Mouse (Mus musculus) layer of hippocampus, adult 11-12 months (tissue): ENCODE measurements around the gene Ddx31.

Source experiments
- DNase-seq: peaks from one replicate; pipeline ENCODE4 v3.0.0; 2022; ENCODE audit warnings: low spot score

Gene Ddx31

GRCm38 (mm10) chr2:28863857-28864256 lies 23.7 kb downstream of the Ddx31 start:
- DNase-seq, result no peak

GRCm38 (mm10) chr2:28867495-28867894 lies 27.3 kb downstream of the Ddx31 start:
- no peak for DNase-seq

DNA sequence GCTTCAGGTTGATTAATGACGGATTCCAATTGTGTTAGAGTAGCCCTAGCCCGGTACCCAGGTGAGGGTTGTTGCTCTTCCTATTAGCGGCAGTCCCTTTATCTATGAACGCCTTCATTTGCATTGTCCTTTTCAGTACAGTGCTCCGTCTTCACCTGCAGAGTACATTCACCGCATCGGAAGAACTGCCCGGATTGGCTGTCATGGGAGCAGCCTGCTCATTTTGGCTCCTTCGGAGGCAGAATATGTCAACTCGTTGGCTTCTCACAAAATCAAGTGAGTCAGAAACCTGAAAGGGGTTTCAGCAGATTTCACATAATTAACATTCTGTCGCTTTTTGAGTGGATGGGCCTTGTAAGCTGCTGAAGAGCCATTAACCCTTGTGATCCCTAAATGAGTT lies 35.3 kb downstream of the Ddx31 start:
- no peak for DNase-seq

DNA sequence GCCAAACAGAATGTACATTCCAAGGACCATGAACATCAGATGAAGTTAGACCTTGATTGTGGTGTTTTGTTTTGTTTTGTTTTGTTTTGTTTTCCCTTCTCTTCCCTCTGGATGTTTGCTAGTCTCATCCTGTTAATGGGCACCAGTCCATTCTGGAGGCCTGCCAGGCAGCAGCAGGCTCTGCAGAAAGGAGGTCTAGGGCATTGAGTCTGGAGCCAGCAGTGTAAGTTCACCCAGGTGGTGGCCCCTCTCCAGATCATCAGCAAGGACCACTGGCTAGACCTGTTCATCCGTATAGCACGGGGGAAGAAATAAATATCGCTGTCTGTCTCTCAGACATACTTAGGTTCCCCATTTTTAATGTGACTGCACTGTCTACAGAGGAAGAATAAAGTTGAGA lies 41.1 kb downstream of the Ddx31 start:
- DNase-seq, result no peak

- DNase-seq, result no peak
These were observed 41.8 kb downstream of the Ddx31 start for GRCm38 (mm10) chr2:28882047-28882446.

DNA sequence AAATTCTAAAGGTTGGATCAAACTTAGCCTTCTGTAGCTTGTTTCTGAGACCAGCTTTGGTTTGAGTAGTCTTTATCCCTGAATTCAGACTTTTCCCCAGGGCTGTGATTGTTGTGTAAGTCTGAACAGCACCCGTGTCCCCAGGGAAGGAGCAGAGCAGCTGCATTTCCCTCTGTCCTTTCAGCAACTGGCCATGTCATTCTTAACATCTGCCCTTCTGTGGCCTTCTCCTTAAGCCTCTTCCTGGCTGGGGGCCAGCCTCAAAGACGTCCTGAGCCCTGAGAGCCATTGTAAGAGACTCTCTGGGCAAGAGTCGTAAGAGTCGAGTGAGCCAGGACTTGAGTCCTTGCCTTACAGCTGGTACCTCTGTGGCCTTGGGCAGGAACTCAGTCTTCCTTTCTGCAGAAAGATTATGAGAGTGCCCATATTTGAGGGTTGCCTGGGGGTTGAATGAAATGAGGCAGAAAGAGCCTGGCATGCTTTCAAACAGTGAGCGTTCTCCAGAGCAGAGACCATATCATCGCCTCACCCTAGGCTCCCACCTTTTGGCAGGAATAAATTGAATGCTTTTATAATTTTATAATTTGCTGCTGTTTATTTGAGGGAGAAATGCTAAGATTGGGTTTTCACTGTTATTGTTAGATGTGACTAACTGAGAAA lies 42.8 kb downstream of the Ddx31 start:
- no peak for DNase-seq

DNA sequence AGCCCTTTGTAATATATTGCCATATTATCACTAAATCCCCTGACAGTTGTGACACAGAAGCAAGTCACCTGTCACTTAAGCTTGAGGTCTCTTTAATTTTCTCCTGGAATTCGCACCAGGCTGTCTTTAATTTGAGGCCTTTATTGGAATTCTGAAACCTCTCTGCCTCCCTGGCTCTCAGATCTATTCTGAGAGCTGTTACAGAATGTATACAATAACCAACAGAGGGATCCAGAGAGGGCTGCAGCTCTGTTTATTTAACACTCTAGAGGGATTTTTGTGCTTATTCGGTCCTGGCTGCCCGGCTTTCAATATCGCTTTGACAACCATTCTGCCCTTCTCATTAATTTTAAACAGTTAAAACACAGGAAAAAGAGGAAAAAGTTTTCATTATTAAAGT lies 44.7 kb downstream of the Ddx31 start:
- DNase-seq, result no peak

- no peak for DNase-seq
These were observed 52.6 kb downstream of the Ddx31 start for GRCm38 (mm10) chr2:28892796-28893195.

DNA sequence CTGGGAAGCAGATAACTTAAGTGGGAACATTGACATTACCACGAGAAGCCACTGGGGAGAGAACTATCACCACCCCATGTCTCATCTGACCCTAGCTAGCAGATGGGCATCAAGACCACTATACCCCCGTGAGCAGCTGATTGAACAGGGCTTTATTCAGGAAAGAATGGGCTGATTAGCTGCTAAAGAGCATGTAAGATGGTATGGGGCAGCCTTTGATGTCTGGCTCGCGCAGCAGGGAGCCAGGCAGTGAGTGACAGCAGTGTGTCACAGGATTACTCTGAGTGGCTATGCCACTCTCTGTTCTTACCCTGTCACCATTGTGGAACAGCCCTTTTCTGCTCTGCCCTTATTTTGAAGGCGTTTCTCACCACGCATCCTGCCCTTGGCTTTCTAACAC lies 53.3 kb downstream of the Ddx31 start:
- no peak for DNase-seq

DNA sequence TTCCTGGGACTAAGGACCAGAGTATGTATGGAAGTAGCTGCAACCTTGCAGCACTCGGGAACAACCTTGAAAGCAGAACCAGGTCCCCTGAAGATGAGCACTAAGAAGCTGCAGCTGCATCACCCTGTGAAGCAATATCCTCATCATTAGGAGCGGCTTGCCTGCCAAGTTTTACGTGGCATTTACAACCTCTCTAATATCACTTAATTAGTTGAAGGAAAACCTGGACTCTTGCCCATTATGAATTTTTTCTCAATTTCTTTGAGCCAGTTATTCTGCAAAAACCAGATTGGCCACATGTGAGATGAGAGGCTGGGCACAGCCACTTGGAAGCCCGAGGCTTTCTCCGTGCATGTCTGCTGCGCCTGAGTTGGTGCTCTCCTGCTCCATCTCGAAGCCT lies 55.7 kb downstream of the Ddx31 start:
- DNase-seq, result no peak

DNA sequence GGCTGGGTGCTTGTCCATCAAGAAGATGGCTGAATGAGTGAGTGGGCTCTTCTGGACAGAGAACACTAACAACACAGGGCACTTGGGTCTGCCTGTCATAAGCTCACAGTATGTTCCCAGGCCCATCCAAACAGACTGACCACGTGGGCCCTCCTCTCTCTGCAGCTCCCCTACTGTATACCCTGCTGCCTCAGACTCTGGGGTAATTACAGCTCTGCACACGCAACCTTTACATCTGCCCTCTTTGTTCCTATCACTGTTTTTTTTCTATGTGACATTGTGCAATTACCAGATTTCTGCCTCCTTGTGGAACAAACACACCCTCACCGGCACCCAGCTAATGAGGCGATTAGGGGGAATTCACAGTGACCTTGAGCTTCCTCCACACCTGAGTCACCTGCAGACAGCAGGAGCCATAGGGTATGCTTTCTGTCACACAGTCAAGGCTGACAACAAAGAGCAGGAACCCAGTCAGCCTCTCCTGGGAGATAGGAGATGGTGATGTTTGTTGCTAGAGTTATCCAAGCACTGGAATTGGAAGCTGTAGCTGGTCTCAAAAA lies 57.2 kb downstream of the Ddx31 start:
- DNase-seq, result no peak

DNA sequence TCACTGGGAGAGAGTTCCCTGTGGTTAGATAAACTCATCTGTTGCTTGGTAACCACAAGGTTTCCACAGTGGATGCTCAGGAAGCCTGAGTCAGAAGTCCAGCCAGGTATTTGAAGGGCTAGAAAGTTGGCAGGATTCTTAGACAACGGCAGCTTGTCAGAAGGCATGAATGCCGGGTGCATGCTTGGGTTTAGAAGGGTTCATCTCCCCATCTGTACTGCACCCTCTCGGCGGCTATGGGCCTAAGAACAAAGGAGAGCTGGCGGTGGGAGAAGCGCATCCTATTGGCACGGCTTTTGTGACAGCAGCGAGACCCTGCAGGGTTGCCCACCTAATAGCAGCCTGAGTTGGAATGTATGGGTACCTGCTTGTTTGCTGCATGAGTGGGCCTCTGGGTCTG lies 62.1 kb downstream of the Ddx31 start:
- no peak for DNase-seq

- no peak for DNase-seq
These were observed 63.7 kb downstream of the Ddx31 start for GRCm38 (mm10) chr2:28903871-28904270.

DNA sequence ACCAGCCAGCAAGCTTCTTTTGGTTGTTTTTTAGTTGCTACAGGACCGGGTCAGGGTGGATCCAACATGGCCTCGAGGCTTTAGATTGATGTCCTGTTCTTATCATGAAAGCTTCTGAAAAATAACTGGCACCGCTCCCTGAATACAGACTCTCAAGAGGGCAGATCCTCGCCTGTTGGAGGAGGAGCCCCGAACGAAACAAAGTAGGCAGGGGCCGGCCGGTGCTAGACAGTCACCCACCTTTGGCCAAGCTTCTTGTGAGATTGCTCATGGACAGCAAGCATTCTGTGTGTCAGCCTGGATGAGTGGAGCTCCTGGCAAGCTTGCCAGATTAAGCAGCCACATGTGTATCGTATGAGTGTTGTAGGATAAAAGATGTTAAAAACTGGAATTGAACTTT lies 64.6 kb downstream of the Ddx31 start:
- DNase-seq, result no peak

GRCm38 (mm10) chr2:28905561-28905960 lies 65.4 kb downstream of the Ddx31 start:
- no peak for DNase-seq

- no peak for DNase-seq
These were observed 67.6 kb downstream of the Ddx31 start for GRCm38 (mm10) chr2:28907691-28908388.

- no peak for DNase-seq
These were observed 68.4 kb downstream of the Ddx31 start for GRCm38 (mm10) chr2:28908389-28909153.

- DNase-seq, result no peak
These were observed 69.1 kb downstream of the Ddx31 start for GRCm38 (mm10) chr2:28909186-28909817.

DNA sequence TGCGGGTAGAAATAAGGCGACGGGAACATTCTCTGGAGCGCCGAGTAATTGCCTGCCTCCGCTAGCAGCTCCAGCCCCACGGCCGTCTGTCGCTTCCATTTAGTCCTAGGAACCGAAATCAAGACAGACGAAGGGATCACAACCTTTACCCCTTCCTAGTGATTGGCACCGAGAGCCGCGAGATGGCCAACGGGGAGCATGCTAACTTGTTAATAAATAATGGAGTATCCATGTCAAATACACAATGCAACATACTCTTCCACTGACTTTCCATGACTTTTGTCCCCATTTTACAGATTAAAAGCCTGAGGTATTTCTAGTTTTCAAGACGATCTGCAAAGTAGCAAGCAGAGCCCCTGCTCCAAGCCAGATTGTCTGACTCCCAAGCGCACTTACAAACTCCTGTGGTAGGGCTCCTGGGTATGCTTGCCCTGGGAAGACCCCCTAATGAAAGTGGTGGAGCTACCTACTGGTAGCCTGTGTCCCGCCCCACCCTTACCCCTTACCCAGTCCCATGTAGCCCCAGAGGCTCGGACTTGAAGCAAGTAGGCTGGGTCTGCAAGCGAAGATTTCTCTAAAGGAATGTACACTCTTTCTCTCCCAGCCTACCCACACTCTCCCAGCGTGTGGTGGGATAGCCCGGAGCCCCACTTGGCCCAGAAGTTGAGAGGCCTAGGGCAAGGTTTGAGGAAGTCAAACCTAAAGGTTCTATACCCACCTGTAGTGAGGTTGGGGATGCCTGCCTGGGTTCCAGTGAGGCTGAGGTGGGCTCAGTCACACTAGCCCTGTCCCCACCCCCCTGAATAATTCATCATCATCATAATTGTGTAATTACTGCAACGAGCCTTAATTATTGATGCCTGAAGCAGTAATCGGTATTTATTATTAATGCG lies 69.9 kb downstream of the Ddx31 start:
- DNase-seq, result no peak

GRCm38 (mm10) chr2:28910877-28911276 lies 70.7 kb downstream of the Ddx31 start:
- DNase-seq, result no peak

DNA sequence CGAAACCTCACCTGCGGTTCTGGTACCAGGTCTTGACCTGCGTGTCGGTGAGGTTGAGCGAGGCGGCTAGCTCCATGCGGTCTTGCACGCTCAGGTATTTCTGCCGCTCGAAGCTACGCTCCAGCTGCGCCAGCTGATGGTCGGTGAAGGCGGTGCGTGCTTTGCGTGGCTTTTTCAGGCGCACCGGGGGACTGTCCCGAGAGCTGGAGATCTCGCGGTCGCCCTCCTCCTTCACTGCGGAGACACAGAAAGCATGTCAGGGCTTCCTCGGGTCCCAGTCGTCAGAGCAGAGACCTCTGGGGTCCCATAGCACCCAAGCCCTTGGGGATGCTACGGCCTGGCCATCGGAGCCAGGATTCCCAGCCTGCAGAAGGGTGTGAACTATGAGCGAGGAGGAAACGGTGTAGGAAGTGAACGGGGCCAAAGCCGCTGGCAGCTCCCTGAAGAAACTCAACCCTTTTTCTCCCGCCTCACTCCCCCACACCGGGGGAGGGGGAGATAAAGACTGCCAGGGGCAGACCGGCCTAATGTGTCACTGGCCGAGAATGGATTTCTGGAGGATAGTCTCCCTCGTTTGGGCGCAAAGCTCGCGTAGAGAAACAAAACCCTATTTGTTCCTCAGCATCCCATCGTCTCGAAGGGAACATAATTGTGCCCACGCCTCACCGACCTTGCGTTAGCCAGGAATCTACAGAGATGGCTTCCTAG lies 71.3 kb downstream of the Ddx31 start:
- DNase-seq, result no peak
